Mouse (Mus musculus): ENCODE results near the gene Trim7. TPM values are rescaled to one million over a fixed set of nuclear protein-coding genes. Genes with fewer than 3 reads are reported as not detected.
"Not testable (repeated sequence)": the region's sequence is repeated elsewhere in the genome, so short reads cannot be mapped to it uniquely, and the experiment has no call there.

The Trim7 gene
- total RNA-seq (2021), result 16.9 and 17.6 TPM in 2 replicates
- long read RNA-seq, partial matches to known transcripts, result 0 of 1 reads
- long read RNA-seq, other reads (novel, unspliced or antisense), result 0 of 1 reads

DNA sequence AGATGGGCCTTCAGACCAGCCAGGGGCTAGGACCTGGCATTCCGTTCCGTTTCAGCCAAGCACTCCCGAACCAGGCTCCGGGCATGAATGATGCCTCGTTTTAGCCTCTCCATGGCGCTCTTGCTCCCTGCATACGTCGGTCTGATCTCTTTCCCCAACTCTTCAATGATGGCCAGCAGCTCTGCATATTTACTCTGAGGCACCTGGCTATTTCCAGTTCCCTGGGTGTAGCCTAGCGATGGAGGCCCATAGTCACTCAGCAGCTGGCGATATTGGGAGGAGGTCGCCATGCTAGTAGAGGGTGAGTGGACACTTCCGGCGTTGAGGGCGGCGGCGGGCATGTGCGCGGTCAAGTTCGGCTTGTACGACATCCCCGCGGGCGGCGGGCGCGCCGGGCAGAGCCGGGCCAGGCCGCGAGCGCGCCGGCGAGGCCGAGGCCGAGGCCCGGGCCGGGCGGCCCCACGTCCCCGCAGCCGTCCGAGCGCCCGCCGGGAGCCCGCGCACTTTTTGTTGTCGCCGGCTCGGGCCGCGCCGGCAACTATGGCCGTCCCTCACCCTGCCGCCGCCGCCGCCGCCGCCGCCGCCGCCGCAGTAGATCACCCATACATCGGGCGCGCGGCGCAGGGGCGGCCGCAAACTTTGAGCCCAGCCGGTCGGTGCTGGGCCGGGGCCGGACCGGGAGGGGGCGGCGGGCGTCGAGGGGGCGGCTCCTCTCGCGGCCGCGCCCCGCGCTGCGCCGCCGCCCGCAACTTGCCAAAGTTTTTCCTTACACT lies at the start of gene Trim7, which contains the start of gene Gm12184:
Gene Trim7, plus strand, starts transcription at position 162 of the 773 bp plus-strand sequence.
Gene Gm12184, minus strand, starts transcription at position 677 of the 773 bp plus-strand sequence.
- DNase-seq, result not testable (repeated sequence)

DNA sequence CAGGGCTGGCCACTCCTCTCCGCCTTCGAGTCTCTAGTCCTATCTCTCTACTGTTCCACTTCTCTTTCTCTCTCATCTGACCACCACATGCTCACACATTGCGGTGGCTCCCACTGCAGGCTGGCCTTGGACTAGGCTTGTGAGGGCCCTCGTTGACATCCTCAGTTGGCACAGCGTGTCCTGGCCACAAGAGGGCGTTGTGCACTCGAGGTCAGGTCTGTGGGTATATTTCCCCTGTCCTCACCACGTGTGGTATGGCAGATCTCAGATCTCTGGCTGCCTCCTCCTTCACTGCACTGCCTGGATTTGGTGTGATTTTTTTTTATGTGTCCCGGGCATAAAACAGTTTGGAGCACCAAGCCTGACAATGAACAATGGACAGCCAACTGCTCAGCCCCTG lies 49.3 kb upstream of the Trim7 start:
- DNase-seq, result no peak

DNA sequence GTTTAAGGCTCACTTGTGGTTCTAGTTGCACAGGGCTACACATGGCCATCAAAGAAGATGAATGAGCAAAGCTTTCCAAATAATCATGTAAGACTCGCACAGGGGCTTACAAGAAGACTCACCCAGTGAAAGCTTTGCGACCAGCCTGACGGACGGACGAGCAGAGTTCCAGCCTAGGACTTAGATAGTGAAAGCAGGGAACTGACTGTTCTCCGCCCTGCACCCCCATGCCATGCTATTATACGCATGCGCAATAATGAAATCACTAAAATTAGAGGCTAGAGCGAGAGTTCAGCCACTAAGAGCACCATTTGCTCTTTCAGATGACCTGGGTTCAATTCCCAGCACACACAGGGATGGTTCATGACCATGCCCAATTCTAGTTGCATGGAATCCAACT lies 48.6 kb upstream of the Trim7 start:
- DNase-seq, result no peak

DNA sequence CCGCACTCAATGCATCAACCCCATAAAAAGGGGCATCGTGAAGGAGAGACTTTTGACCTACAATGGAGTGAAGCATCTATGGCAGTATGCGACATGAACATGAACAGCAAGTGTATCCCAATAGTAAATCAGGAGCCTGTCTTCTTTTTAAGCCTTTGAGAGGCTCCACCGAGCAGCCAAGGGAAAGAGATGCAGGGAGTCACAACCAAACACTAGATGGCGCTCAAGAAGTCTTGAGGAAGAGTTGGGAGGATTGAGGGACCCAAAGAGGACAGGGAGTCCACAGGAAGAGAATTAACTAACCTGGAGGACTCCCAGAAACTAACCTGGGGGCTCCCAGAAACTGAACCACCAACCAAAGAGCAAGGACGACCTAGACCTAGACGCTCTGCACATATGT lies 46.5 kb upstream of the Trim7 start:
- no peak for DNase-seq

DNA sequence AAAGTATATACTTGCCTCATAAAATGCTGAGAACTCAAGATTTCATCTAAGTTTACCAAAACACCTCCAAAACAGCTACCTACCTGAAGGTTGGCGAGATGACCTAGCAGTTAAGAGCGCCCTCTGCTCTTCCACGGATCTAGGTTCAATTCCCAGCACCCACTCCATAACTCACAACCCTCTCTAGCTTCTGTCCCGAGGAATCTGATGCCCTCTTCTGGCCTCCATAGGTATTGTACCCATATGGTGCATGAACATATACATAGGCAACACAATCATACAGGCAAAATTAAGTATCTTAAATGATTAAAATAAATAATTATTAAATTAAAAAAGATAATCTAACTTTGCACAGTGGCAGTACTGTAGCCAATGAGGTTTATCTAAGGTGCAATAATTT lies 43.7 kb upstream of the Trim7 start:
- no peak for DNase-seq

DNA sequence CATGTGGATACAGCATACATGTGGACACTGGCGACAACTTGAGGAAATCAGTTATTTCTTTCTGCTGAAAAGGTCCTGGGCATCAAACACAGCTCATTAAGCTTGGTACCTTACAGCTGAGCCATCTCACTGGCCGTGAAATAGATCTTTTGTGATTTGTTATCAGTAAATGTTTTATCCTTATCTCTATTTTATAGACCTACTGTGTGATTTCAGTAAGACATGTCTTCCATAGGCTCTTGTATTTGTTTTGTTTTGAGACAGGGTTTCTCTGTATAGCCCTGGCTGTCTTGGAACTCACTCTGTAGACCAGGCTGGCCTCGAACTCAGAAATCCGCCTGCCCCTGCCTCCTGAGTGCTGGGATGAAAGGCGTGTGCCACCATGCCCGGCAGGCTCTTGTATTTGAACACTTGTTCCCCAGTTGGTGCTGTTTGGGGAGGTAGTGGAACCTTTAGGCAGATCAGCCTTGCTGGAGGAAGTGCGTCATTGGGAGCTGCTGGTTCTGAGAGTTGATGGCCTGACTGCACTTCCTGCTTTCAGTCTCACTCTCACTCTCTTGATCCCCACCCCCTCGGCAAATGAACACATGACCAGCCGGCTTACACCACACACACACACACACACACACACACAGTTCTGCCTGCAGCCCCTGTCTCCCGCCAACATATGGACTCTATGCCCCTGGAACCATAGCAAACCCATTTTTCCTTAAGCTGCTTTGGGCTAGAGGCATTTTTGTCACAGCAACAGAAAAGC lies 38.3 kb upstream of the Trim7 start:
- DNase-seq, result no peak

DNA sequence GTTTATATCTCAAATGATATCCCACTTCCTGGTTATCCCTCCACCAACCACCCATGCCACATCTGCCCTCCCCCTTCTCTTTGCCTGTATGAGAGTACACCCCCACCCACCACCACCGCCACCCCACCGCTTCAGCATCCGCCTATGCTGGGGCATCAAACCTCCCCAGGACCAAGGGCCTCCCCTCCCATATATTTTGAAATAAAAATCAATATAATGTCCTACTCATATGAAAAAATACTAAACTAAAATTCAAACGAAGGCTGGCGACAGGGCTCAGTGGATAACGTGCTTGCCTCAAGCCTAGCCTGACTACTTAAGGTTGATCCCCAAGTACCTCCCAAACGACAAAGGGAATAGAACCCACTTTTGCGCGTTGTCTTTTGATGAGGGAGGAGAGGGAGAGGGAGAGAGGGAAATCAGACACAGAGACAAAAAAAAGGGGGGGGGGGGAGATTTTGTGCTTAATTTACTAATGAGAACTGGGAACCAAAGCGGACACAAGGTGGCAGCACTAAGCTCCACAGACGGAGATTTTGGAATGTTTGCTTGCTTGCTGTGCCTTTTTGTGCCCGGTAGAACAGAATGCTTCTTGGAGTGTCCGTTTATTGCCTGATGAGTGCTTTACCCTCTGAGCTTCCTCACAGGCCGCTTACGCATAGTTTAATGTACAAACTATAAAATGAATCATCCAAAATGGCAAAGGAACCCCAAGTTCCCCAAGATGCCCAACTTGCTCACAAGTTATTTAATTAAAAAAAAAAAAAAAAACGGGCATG lies 37.4 kb upstream of the Trim7 start:
- peak; percentile 70 for DNase-seq

DNA sequence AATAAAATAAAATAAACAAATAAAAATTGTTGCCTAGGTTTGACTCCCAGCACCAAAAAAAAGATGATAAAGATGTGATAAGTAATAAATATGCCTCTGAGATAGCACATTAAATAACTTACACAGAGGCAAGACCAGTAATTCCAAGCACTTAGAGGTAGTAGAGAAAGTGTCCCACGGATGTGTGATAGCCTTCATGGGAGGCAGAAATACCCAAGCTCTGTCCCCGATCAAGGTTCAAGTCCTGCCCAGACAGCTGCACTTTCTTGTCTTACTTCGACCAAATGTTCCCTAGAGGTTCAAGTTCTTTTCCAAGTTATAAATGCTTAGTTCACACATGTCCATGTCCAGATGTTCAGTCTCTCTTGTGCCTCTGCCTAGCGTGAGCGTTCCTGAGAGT lies 36.7 kb upstream of the Trim7 start:
- no peak for DNase-seq

DNA sequence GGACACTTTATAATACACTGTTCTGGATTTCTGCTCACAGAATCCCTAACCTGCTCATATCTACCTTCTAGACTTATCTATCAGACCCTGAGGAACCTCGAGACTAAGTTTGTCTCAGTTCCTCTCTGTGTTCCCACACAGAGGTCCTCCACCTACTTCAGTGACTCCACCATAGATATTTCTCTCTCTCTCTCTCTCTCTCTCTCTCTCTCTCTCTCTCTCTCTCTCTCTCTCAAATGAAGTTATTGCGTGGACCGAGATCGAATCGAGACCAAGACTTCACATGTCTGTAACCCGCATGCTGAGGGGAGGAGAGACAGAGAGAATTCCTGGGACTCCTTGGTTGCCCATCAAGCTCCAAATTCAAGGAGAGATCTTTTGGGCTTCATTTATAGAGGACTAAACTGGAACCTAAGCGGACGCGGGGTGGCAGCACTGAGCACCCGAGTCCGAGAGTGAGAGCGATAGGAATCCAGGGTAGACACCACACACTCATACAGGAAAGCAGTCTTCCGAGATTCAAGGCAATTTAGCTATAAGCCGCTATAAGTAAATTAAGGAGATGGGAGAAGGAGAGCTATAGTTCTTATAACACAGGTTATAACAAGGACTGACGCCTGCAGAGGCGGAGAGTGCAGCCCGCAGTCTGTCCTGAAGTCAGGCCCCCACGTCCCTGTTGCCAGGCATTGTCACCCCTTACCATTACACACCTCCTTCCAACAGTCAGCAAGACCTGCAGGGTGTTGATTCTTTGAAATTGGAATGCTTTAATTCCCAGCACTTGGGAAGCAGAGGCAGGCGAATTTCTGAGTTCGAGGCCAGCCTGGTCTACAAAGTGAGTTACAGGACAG lies 35.7 kb upstream of the Trim7 start:
- DNase-seq, result peak; percentile 89

DNA sequence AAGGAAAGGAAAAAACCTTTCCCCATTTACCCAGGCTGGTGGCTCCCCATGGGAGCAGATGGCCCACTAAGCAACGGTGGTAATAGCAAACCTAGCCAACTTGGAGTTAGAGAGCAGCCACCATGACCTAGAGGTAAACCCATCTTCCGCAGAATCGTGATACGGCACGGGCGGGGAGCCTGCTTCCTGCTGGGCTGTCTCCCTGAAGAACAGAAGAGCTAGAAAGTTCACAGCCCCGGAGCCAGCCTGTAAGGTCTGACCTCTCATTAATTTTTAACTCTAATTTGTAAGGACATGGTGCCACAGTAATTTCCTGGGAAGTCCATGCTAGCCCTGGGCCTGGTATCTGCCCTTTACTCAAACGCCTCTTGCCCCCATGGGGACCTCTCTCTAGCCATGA lies 35.0 kb upstream of the Trim7 start:
- no peak for DNase-seq

DNA sequence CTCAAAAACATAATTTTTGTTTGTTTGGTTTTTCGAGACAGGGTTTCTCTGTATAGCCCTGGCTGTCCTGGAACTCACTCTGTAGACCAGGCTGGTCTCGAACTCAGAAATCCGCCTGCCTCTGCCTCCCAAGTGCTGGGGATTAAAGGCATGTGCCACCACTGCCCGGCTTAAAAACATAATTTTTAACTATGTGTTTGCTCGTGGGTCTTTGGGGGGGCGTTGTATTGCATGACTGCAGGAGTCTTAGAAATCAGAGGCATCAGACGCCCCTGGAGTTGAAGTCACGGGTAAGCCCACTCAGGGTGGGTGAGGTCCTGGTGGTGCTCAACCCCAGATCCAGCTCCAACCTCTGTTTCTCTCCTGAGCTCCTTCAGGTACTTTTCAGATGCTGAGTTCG lies 34.0 kb upstream of the Trim7 start:
- DNase-seq, result not testable (repeated sequence)

DNA sequence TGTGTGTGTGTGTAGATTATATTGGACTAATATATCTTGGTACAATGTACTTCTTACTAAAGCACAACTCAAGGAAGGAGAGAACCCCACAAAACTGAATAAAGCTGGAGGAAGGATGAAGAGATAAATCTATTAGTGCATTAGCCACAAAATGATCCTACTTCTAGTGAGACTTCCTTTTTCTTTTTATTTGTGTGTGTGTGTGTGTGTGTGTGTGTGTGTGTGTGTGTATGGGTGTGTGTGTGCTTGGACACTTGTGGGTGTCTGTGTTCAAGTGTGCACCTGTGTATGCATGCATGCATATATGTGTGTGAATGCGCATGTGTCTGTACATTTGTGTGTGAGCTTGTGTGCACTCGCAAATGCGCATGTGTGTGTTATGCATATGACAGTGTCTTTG lies 32.8 kb upstream of the Trim7 start:
- no peak for DNase-seq

DNA sequence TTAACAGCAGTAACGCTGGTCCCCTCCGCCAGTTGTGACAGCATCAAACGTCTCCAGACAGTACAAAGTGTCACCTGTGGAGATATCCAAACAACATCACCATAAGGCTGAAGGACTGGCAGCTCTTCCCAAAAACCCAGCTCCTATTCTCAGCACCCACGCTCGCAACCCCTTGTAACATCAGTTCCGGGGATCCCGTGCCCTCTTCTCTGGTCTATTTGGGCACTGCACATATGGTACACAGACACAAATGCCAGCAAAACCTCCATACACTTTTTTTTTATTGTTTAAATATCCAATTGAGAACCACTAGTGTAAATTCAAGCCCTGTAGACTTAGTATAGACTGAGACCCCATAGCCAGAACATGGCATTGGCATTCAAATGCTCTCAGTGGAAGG lies 30.7 kb upstream of the Trim7 start:
- DNase-seq, result no peak

DNA sequence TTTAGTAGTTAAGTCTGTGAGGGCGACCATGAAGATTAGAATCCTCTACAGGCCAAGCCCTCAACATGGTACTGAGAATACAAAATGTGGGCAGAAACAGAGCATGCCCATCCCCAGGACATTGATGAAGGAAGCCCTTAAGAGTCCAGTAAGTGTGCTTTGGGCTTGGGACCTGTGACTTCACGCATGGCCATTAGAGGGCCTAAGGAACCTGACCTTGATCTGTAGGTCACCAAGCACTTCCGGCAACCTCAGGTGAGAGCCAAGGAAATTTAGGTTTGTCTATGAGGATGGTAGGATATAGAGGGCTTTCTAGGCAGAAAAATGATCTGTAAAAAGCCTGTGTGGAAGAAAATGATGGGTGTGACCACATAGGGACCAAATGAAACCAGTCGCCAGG lies 29.6 kb upstream of the Trim7 start:
- DNase-seq, result no peak

DNA sequence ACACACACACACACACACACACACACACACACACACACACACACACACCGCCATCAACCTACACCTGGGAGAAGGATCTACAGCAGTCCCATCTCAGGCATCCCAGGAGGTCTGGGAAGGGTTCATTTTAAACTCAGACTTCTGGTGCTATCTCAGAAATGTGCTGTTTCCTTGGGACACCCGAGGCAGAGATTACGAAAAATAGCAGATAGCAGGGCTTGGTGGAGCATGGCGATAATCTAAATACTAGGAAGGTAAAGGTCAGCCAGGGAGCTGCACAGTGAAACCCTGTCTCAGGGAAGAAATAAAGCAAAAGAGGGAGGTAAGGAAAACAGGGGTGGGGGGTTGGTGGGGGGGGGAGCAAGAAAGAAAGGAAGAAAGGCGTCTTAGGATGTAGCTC lies 28.7 kb upstream of the Trim7 start:
- no peak for DNase-seq

DNA sequence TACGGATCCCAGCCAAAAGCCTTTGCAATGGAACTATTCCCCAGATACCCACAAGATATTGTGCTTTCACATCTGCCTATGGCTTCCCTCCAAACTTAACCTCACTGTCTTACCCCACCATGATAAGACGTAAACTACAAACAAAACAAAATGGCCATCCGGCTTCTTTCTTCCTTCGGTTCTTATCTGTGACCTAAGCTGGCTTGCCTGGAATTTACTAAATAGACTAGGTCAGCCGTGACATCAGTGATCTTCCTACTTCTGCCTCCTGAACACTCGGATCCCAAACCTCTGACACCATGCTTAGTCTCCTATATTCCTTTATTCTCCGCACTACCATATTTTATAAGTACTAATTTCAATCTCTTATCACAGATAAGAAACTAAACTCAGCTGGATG lies 27.6 kb upstream of the Trim7 start:
- no peak for DNase-seq

DNA sequence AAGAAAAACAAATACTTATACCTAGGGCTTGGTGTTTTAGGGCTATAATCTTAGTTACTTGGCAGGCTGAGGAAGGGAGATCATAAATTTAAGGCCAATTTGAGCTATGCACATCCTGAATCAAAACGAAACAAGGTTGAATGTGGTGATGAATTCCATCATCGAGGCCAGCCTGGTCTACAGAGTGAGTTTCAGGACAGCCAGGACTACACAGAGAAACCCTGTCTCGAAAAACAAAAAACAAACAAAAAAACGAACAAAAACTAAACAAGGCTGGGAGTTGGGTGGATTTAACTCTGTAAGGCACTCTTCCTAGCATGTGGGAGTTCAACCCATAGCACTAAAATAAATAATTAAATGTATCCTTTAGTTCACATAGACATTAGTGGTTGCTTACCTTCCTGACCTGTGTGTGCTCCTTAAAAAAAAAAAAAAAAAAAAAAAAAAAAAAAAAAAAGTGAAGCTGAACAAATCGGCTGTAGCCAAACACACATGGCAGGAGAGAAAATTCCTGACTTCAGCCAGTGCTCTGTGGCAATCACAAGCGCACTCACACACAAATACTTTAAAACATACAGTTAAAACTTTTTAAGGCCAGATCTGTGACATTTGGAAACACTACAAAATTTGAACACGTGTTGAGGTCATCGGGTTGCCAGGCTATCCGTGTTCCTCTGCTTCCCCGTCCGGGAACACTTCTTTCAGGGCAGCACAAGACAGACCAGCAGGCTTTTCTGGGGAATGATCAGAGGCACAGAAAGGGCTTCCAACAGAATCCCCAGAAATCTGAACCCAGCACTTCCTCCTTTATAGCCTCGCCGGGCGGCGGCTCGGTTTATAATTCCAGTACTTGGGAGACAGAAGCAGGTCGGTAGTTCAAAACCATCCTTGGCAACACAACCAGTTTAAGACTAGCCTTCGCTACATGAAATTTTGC lies 26.7 kb upstream of the Trim7 start:
- DNase-seq, result peak; percentile 15

DNA sequence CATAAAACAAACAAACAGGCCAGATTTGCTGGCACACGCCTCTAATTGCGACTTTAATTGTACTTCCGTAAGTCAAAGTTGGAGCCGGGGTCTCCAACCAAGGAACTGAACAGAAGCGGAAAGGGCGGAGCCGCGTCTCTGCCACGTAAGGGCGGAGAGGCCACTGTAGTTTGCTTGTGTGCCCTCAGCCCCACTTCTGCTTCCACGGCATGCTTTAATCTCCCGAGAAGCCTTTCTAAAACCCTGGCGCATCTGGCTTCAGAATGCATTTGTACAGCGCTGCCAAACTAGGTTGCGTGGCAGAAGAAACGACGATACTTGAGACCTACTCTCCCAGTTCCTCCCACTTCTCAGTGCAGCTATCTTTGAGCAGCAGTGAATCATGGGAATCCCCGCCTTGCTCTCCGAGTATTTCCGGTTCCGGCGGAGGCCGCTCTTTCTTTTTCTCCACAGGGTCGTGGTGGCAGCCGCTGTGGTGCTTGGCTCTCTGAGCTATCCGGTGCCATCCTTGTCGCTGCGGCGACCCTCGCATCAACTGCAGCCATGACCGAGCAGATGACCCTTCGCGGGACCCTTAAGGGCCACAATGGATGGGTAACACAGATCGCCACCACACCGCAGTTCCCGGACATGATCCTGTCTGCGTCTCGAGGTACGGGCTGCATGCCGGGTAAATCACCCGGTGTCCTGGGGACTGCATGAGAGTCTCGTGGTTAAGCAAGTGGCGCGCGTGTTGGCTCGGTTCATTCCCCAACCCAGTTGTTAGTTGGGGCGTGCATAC lies 25.8 kb upstream of the Trim7 start, which contains the start of gene Rack1:
Gene Rack1, plus strand, starts transcription at position 412 of the 781 bp plus-strand sequence.
- DNase-seq, result peak; percentile 86

Data from adrenal gland, postnatal 25 days (tissue).